Mouse (Mus musculus): ENCODE measurements around the gene Unc80. TPM values are rescaled to one million over a fixed set of nuclear protein-coding genes. Genes with fewer than 3 reads are reported as not detected.

The Unc80 gene
- polyA plus RNA-seq, 1 experiment from 2014 or later, result 11.1 TPM

DNA sequence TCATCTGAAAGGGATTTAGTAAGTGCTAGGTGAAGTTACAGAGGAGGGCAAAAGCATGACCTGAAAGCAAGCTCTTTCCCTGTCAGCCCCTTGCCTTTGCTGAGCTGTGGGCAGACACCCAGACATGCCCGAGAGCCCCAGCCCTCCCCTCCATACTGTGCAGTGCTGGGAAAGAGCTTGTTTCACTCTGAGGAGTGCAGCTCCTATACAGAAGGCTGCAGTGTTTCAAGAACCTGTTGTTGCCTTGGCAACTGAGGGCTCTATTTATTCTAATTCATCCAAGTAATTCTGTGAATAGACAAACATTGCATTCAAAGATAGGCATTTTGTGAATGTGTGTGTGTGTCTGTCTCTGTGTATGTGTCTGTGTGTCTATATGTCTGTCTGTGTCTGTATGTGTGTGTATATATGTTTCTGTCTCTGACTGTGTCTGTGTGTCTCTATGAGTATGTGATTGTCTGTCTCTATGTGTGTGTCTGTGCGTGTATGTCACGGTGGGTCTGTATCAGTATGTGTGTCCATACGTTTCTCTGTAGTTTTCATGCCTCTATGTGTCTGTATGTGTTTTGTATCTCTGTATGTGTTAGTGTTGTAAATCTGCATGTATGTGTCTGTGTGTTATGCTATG is 187.1 kb downstream of the Unc80 start:
- no peaks in the 10 kb centered on the region for H3K27me3 ChIP-seq (ENCODE audit: control insufficient read depth, insufficient read depth, low read length)
- WGBS, result 37% methylated on average over 4 of the region's 4 CpGs
- DNase-seq (ENCODE audit: low spot score) (peak; percentile 48), ATAC-seq (ENCODE audit: low FRiP score) (peak; percentile 95)
- H3K27ac ChIP-seq, result peak overlapping the region; percentile 63
- H3K9ac ChIP-seq, result no peak overlapping the region
- H3K36me3 ChIP-seq (replicated peaks; ENCODE audit: control insufficient read depth, insufficient read depth), result no peaks in the 10 kb centered on the region; the same call in none of the 2 replicates
- peaks cover 7% of the 10 kb centered on the region; the same call in 1 of the 2 replicates for H3K4me1 ChIP-seq (replicated peaks; ENCODE audit: control insufficient read depth, insufficient read depth, low read length)
- no peak overlapping the region for H3K4me3 ChIP-seq (replicated peaks; ENCODE audit: low read length)
- no peaks in the 10 kb centered on the region for H3K9me3 ChIP-seq (ENCODE audit: control insufficient read depth, low read length)
- H3K4me2 ChIP-seq (replicated peaks), result no peak overlapping the region

DNA sequence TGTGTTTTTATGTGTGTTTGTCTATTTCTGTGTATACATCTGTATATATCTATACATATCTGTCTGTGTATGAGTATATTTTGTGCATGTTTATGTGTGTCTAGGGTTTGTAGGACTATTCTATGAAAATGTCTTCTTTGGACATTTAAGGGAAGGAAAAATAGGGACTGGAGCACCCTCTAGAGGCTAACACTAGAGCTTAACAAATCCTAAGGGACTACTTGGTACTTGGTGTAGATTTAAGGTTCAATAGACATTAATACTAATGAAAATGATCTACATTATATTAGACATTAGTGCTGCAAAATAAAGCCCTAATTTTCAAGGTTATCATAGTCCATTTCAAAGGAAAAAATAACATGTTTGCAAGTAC is 187.6 kb downstream of the Unc80 start:
- no peak overlapping the region for H3K4me3 ChIP-seq (replicated peaks; ENCODE audit: low read length)
- H3K9ac ChIP-seq, result no peak overlapping the region
- H3K27ac ChIP-seq, result 0 out of 2 replicates have a peak overlapping the region, but pooled peaks have one; percentile 63
- H3K4me2 ChIP-seq (replicated peaks), result no peak overlapping the region
- ATAC-seq (ENCODE audit: low FRiP score), result peak; percentile 46; the same call in 1 of the 2 replicates
- no peaks in the 10 kb centered on the region for H3K27me3 ChIP-seq (ENCODE audit: control insufficient read depth, insufficient read depth, low read length)
- H3K36me3 ChIP-seq (replicated peaks; ENCODE audit: control insufficient read depth, insufficient read depth), result no peaks in the 10 kb centered on the region; the same call in none of the 2 replicates
- DNase-seq (ENCODE audit: low spot score), result peak; percentile 71
- no peaks in the 10 kb centered on the region for H3K9me3 ChIP-seq (ENCODE audit: control insufficient read depth, low read length)
- peaks cover 7% of the 10 kb centered on the region; the same call in 1 of the 2 replicates for H3K4me1 ChIP-seq (replicated peaks; ENCODE audit: control insufficient read depth, insufficient read depth, low read length)

DNA sequence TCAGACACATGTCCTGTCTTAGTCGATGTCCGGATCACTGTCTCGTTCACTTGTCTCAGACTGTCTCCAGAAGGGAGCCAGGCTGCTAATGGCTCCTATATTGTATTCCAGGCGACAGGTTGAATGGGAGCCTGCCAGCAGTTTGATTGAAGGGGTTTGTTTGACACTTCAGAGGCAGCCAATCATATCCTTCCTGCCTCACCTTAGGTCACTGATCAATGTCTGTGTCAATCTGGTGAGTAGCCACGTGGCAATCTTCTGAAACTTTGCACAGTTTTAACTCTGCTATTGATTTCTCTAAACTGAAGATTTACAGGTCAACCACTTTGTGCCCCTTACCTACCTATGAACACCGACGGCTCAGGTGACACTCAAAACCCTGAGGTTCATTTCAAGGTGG is 203.3 kb downstream of the Unc80 start:
- no peak overlapping the region for H3K27ac ChIP-seq
- H3K4me2 ChIP-seq (replicated peaks), result no peak overlapping the region
- H3K9ac ChIP-seq, result no peak overlapping the region
- ATAC-seq (ENCODE audit: low FRiP score), result no peak
- no peaks in the 10 kb centered on the region for H3K36me3 ChIP-seq (replicated peaks; ENCODE audit: control insufficient read depth, insufficient read depth)
- DNase-seq (ENCODE audit: low spot score), result no peak
- H3K27me3 ChIP-seq (ENCODE audit: control insufficient read depth, insufficient read depth, low read length), result no peaks in the 10 kb centered on the region
- no peak overlapping the region for H3K4me3 ChIP-seq (replicated peaks; ENCODE audit: low read length)
- no peaks in the 10 kb centered on the region for H3K9me3 ChIP-seq (ENCODE audit: control insufficient read depth, low read length)
- no peaks in the 10 kb centered on the region for H3K4me1 ChIP-seq (replicated peaks; ENCODE audit: control insufficient read depth, insufficient read depth, low read length)
- 65% methylated on average over 7 of the region's 7 CpGs for WGBS

DNA sequence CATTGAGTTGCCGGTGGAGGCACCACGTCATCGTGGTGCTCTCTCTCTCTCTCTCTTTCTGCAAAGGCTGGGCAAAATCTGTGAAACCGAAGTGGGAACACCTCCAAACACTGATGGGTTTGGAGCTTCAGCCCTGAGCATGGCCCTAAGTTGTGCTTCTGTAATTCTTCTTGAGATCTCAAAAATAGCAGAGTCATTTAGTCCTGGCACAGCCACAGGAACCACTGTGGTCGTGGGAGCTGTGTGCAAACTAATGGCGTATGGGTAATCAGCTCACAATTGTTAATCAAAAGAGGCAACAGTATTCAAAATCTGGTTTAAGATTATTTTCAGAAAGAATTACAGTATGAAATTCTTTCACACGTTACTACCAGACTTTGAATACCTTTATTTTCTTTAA is 204.6 kb downstream of the Unc80 start:
- Histone ChIP-seq H3K9ac (no peak overlapping the region), H3K9me3 (ENCODE audit: control insufficient read depth, low read length) (no peaks in the 10 kb centered on the region), H3K4me3 (replicated peaks; ENCODE audit: low read length) (no peak overlapping the region), H3K36me3 (replicated peaks; ENCODE audit: control insufficient read depth, insufficient read depth) (no peaks in the 10 kb centered on the region), H3K4me1 (replicated peaks; ENCODE audit: control insufficient read depth, insufficient read depth, low read length) (no peaks in the 10 kb centered on the region), H3K27me3 (ENCODE audit: control insufficient read depth, insufficient read depth, low read length) (no peaks in the 10 kb centered on the region), H3K27ac (no peak overlapping the region), H3K4me2 (replicated peaks) (no peak overlapping the region)
- WGBS, result 94% methylated on average over 7 of the region's 7 CpGs
- DNase-seq (ENCODE audit: low spot score) (no peak), ATAC-seq (ENCODE audit: low FRiP score) (no peak)

DNA sequence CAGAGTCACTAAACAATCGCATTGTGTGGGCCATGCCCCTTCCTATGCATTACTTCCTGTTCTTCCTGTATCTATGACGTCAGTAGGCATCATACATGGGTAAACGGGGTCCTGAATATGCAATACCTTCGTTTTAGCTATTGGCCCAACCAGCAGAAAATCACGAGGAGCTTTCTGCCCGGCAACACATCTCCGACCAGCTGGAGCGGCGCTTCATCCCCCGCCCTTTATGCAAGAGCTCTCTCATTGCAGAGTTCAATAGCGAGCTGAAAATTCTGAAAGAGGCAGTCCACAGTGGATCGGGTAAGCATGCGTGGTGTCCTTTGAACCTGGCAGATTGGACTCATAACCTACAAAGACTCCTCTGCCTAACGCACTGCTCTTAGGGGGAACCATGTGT is 209.8 kb downstream of the Unc80 start:
- H3K4me1 ChIP-seq (replicated peaks; ENCODE audit: control insufficient read depth, insufficient read depth, low read length), result no peaks in the 10 kb centered on the region
- DNase-seq (ENCODE audit: low spot score), result no peak
- no peaks in the 10 kb centered on the region for H3K36me3 ChIP-seq (replicated peaks; ENCODE audit: control insufficient read depth, insufficient read depth)
- no peak overlapping the region for H3K4me2 ChIP-seq (replicated peaks)
- ATAC-seq (ENCODE audit: low FRiP score), result no peak
- no peaks in the 10 kb centered on the region for H3K9me3 ChIP-seq (ENCODE audit: control insufficient read depth, low read length)
- no peak overlapping the region for H3K4me3 ChIP-seq (replicated peaks; ENCODE audit: low read length)
- H3K27me3 ChIP-seq (ENCODE audit: control insufficient read depth, insufficient read depth, low read length), result no peaks in the 10 kb centered on the region
- H3K27ac ChIP-seq, result no peak overlapping the region
- 71% methylated on average over 14 of the region's 14 CpGs for WGBS
- H3K9ac ChIP-seq, result no peak overlapping the region

DNA sequence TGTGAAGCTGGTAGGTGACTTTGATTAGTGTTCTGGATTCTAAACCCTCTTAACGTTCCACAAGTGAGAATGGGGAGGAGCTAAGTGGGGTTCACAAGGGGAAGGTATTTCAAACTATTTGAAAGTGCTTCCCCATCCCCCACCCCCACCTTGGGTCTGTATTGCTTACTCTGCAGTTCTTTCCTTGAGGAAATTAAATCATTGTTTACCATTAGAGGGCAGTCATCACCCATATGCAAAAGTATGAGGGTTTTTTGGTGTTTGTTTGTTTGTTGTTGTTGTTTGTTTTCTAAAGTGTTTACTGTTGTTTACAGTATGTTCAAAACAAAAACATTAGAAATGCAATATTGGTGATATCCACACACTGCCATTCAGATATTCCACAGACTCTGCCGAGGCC is 210.5 kb downstream of the Unc80 start:
- no peaks in the 10 kb centered on the region for H3K9me3 ChIP-seq (ENCODE audit: control insufficient read depth, low read length)
- no peaks in the 10 kb centered on the region for H3K4me1 ChIP-seq (replicated peaks; ENCODE audit: control insufficient read depth, insufficient read depth, low read length)
- DNase-seq (ENCODE audit: low spot score), result no peak

DNA sequence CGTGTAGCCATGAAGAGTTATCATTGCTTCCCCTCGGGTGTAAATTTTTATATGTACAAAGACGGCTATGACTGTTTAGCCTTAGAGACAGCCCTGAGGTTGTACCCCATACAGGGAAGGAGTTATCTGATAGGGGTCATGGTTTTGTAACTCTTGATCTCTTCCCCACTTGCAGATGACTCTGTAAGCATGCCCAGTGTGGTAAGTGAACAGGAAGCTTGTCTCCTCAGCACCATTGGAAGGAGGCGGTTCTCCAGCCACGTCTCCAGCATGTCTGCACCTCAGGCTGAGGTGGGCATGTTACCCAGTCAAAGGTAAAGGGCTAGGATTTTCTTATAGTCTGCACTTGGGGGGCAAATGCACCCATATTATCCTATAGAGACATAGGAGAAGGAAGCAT is 214.8 kb downstream of the Unc80 start:
- Histone ChIP-seq H3K4me2 (replicated peaks) (no peak overlapping the region), H3K27ac (no peak overlapping the region), H3K4me1 (replicated peaks; ENCODE audit: control insufficient read depth, insufficient read depth, low read length) (no peaks in the 10 kb centered on the region), H3K4me3 (replicated peaks; ENCODE audit: low read length) (no peak overlapping the region), H3K27me3 (ENCODE audit: control insufficient read depth, insufficient read depth, low read length) (no peaks in the 10 kb centered on the region), H3K36me3 (replicated peaks; ENCODE audit: control insufficient read depth, insufficient read depth) (no peaks in the 10 kb centered on the region), H3K9ac (no peak overlapping the region), H3K9me3 (ENCODE audit: control insufficient read depth, low read length) (no peaks in the 10 kb centered on the region)
- ATAC-seq (ENCODE audit: low FRiP score) (no peak), DNase-seq (ENCODE audit: low spot score) (no peak)
- 93% methylated on average over 5 of the region's 5 CpGs for WGBS

More for the DNA sequence above, 210.5 kb downstream of the Unc80 start:
- H3K4me2 ChIP-seq (replicated peaks), result no peak overlapping the region
- no peaks in the 10 kb centered on the region for H3K27me3 ChIP-seq (ENCODE audit: control insufficient read depth, insufficient read depth, low read length)
- no peak overlapping the region for H3K9ac ChIP-seq
- no peak overlapping the region for H3K4me3 ChIP-seq (replicated peaks; ENCODE audit: low read length)
- no peak for ATAC-seq (ENCODE audit: low FRiP score)
- no peak overlapping the region for H3K27ac ChIP-seq
- H3K36me3 ChIP-seq (replicated peaks; ENCODE audit: control insufficient read depth, insufficient read depth), result no peaks in the 10 kb centered on the region
- WGBS, result 40% methylated on average over 2 of the region's 2 CpGs

DNA sequence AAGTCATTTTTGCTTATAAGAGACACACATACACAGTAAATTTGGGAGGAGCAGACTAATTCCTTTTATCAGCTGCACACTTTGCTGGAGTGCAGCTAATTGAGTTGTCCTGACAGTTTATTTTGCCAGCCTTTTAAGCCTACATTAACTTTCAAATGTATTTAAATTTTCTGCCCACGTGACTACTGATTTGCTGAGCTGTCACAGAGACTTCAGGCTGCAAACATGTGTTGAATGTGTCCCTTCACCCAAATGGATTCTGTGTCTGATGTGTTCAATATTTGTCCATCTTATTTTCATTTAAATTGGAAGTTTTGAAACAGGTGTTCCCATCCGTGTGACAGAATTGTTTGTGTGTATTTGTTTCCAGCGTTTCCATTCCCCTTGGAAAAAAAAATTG is 223.6 kb downstream of the Unc80 start:
- no peak overlapping the region for H3K27ac ChIP-seq
- H3K27me3 ChIP-seq (ENCODE audit: control insufficient read depth, insufficient read depth, low read length), result no peaks in the 10 kb centered on the region
- DNase-seq (ENCODE audit: low spot score) (no peak), ATAC-seq (ENCODE audit: low FRiP score) (no peak)
- no peak overlapping the region for H3K4me3 ChIP-seq (replicated peaks; ENCODE audit: low read length)
- WGBS, result 62% methylated on average over 3 of the region's 3 CpGs
- no peak overlapping the region for H3K4me2 ChIP-seq (replicated peaks)
- H3K9me3 ChIP-seq (ENCODE audit: control insufficient read depth, low read length), result no peaks in the 10 kb centered on the region
- H3K9ac ChIP-seq, result no peak overlapping the region
- H3K4me1 ChIP-seq (replicated peaks; ENCODE audit: control insufficient read depth, insufficient read depth, low read length), result no peaks in the 10 kb centered on the region
- H3K36me3 ChIP-seq (replicated peaks; ENCODE audit: control insufficient read depth, insufficient read depth), result no peaks in the 10 kb centered on the region

DNA sequence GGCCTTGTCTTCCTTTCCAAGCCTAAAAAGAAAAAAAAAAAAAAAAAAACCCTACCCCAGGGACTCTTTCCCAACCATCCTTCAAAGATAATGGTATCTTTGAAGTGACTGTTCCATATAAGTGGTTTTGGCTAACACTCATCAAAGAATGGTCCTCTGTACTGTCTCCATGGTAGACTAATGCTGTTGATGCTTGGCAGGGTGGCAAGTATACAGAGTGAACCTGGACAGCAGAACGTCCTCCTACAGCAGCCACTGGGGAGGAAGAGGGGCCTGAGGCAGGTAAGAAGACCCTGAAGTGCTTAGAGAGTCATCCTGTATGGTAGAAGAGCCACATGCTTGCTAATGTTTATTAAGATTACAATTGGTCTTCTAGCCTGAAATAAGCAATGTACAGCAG is 224.1 kb downstream of the Unc80 start:
- Histone ChIP-seq H3K9me3 (ENCODE audit: control insufficient read depth, low read length) (no peaks in the 10 kb centered on the region), H3K27ac (no peak overlapping the region), H3K9ac (no peak overlapping the region), H3K4me3 (replicated peaks; ENCODE audit: low read length) (no peak overlapping the region), H3K4me2 (replicated peaks) (no peak overlapping the region), H3K36me3 (replicated peaks; ENCODE audit: control insufficient read depth, insufficient read depth) (no peaks in the 10 kb centered on the region), H3K4me1 (replicated peaks; ENCODE audit: control insufficient read depth, insufficient read depth, low read length) (no peaks in the 10 kb centered on the region), H3K27me3 (ENCODE audit: control insufficient read depth, insufficient read depth, low read length) (no peaks in the 10 kb centered on the region)
- peak; percentile 51; the same call in 1 of the 2 replicates for ATAC-seq (ENCODE audit: low FRiP score)
- DNase-seq (ENCODE audit: low spot score), result no peak
- 61% methylated on average over 1 of the region's 1 CpGs for WGBS

Data from hindbrain, embryonic 14.5 days (tissue).